Mouse (Mus musculus): Measurements from ENCODE around the gene Ddx47.

Gene Ddx47

GRCm38 (mm10) chr6:135011048-135011733 is at the start of gene Ddx47:
TSS of gene Ddx47 (plus strand) at chr6:135011612.
- DNase-seq (ENCODE audit: low spot score in 2 of 2) = peak; percentile 89 to 95

GRCm38 (mm10) chr6:134961858-134962517 is 49.4 kb upstream of the Ddx47 start:
- DNase-seq (ENCODE audit: low spot score in 2 of 2) = no peak

- no peak for DNase-seq (ENCODE audit: low spot score in 2 of 2)
Observed at GRCm38 (mm10) chr6:134962518-134962893, 48.9 kb upstream of the Ddx47 start.

- DNase-seq (ENCODE audit: low spot score in 2 of 2) = no peak
Observed at GRCm38 (mm10) chr6:134963910-134964309, 47.5 kb upstream of the Ddx47 start.

GRCm38 (mm10) chr6:134966681-134967080 is 44.7 kb upstream of the Ddx47 start:
- DNase-seq (ENCODE audit: low spot score in 2 of 2) = no peak

GRCm38 (mm10) chr6:134968326-134968725 is 43.1 kb upstream of the Ddx47 start:
- no peak for DNase-seq (ENCODE audit: low spot score in 2 of 2)

- no peak for DNase-seq (ENCODE audit: low spot score in 2 of 2)
Observed at GRCm38 (mm10) chr6:134969498-134969897, 41.9 kb upstream of the Ddx47 start.

- no peak for DNase-seq (ENCODE audit: low spot score in 2 of 2)
Observed at GRCm38 (mm10) chr6:134972096-134972495, 39.3 kb upstream of the Ddx47 start.

GRCm38 (mm10) chr6:134976628-134977027 is 34.8 kb upstream of the Ddx47 start:
- no peak for DNase-seq (ENCODE audit: low spot score in 2 of 2)

GRCm38 (mm10) chr6:134981231-134982062 is 30.0 kb upstream of the Ddx47 start, which contains the start of gene Apold1:
TSS of gene Apold1 (plus strand) at chr6:134981718.
- no peak for DNase-seq (ENCODE audit: low spot score in 2 of 2)

- peak; percentile 66 to 79 for DNase-seq (ENCODE audit: low spot score in 2 of 2)
Observed at GRCm38 (mm10) chr6:134983529-134984370, 27.7 kb upstream of the Ddx47 start.

- DNase-seq (ENCODE audit: low spot score in 2 of 2) = no peak
Observed at GRCm38 (mm10) chr6:134984748-134985147, 26.7 kb upstream of the Ddx47 start.

GRCm38 (mm10) chr6:134988377-134988776 is 23.0 kb upstream of the Ddx47 start:
- no peak for DNase-seq (ENCODE audit: low spot score in 2 of 2)

GRCm38 (mm10) chr6:134990674-134991073 is 20.7 kb upstream of the Ddx47 start:
- DNase-seq (ENCODE audit: low spot score in 2 of 2) = no peak

GRCm38 (mm10) chr6:134994031-134994651 is 17.3 kb upstream of the Ddx47 start:
- peak; percentile 43 to 70 for DNase-seq (ENCODE audit: low spot score in 2 of 2)

GRCm38 (mm10) chr6:134994985-134995384 is 16.4 kb upstream of the Ddx47 start:
- peak in 1 of 2 experiments; percentile 38 for DNase-seq (ENCODE audit: low spot score in 2 of 2)

- DNase-seq (ENCODE audit: low spot score in 2 of 2) = no peak
Observed at GRCm38 (mm10) chr6:134996918-134997317, 14.5 kb upstream of the Ddx47 start.

GRCm38 (mm10) chr6:134998076-134998475 is 13.3 kb upstream of the Ddx47 start:
- no peak for DNase-seq (ENCODE audit: low spot score in 2 of 2)

- DNase-seq (ENCODE audit: low spot score in 2 of 2) = no peak
Observed at GRCm38 (mm10) chr6:134998781-134999180, 12.6 kb upstream of the Ddx47 start.

- DNase-seq (ENCODE audit: low spot score in 2 of 2) = no peak
Observed at GRCm38 (mm10) chr6:135000272-135000671, 11.1 kb upstream of the Ddx47 start.

GRCm38 (mm10) chr6:135001991-135002390 is 9.4 kb upstream of the Ddx47 start:
- DNase-seq (ENCODE audit: low spot score in 2 of 2) = no peak

All from frontal cortex, postnatal 14 days (tissue).